Mouse (Mus musculus): Measurements from ENCODE around the gene Btrc.

DNA sequence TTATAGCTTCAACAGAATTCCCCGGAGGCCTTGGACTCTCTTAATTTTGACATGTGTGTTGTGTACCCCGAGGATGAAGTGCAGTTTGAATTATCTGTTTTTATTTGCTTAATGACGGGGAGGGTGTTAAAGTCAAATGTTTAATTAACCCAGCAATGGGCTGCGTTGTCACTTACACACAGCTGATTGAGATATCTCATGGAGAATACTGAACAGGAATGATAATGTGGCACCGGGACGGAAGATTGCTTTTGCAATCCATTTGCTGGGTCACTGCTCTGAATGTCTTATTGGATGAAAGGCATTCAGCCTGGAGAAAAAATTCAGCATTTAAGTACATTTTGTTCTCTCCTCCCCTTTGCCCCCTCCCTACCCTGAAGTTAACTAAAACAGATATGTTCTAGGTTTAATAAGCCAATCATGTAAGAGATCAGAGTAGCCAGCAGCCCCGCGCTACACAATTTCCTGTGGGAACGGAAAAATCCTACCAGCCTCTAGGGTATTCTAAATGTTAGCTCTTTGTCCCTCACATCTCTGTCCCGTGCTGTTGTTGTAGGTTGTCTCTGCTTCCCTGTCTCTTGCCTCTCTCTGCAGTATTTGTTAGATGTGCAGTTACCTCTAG, 77.1 kb downstream of the Btrc start:
- TF ChIP-seq ZC3H11A (IDR thresholded peaks at IDR 0.05; ENCODE audit: low read depth, low read length) (no peak), CTCF (conservative IDR thresholded peaks at IDR 0.05 in 1 of 2, IDR thresholded peaks at IDR 0.05 in 1 of 2; ENCODE audit: low read depth in 2 of 2, low read length in 2 of 2) (no peak), MXI1 (IDR thresholded peaks at IDR 0.05; ENCODE audit: low read depth, low read length) (no peak), CHD1 (IDR thresholded peaks at IDR 0.05; ENCODE audit: low read depth, low read length) (no peak), ZNF384 (IDR thresholded peaks at IDR 0.05; ENCODE audit: low read depth, low read length) (no peak), TCF12 (IDR thresholded peaks at IDR 0.05; ENCODE audit: low read depth, low read length) (no peak), NELFE (IDR thresholded peaks at IDR 0.05; ENCODE audit: low read depth, low read length) (no peak)

Measured in CH12.LX (cell line).